Mouse (Mus musculus) spleen, adult 12 weeks (tissue): ENCODE data around the gene Drap1.

Experiments
- DNase-seq: peaks from one replicate; pipeline ENCODE4 v3.0.0; 2022; ENCODE audit warnings: low spot score

Drap1 gene

DNA sequence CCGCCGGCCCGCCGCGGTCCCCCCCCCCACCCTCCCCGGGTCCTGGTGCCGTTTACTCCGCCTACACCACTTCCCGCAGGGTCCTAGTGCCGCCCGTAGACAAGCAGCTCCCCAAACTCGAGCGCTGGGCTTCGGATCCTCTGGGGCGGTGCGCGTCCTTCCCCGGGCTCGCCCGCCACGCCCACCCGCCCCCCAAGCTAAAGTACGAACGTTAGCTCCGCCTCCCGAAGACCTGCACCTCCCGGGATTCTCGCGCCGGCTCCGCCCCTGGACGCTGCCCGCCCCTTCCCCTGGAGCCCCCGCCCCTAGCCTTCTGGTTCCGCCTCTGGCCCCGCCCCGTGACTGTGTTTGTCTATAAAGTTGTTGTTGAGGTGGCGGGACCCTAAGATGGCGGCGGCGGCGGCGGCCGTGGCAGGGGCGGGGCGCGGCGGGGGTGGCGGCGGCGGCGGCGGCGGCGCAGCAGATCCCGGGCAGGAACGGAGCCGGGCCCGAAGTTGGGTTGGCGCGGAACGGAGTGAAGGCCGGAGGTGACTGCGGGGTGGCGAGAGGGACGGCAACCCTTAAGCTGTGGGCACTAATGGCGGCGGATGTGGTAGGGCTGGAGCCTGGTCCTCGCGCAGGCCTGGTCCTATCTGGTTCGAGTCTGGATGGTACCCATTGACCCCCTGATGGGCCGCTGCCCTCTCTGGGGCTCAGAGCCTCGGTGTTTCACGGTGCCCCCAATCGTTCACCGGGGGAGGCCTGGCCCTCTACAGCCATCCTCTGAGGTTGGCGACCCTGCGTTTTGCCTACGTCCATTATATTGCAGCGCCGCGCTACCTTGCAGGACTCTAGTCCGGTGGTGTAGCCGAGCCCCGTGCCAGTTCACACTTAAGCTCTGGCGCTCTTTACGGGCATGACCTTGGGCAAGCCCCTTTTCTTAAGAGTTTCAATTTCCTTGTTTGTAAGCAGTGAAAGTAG is at the start of gene Drap1, which contains the start of gene AI837181:
Drap1 (minus strand) TSS at position 198 of the 960 bp plus-strand sequence.
AI837181 (plus strand) TSS at position 363 of the 960 bp plus-strand sequence.
- peak; percentile 87 for DNase-seq

DNA sequence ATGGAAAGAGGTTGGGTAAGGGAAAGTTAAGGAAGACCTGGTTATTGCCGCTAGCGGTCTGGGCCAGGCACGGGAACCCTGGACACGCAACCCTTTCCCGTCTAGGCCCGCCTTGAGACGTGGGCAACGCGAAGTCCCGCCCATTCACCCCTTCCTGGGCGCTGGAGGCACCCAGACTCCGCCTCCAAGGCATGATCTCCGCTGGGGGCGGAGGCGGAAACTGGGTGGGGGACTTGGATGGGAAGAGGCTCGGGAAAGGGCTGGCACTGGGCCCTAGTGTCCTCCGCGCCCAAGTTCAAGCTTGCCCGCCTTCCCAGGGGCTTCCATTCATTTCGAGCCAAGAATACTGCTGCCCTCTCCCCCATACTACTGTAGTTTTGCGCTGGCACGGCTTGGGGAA is 48.9 kb upstream of the Drap1 start, which contains the start of gene Efemp2:
Efemp2 (plus strand) TSS at position 235 of the 400 bp plus-strand sequence.
- DNase-seq: no peak

DNA sequence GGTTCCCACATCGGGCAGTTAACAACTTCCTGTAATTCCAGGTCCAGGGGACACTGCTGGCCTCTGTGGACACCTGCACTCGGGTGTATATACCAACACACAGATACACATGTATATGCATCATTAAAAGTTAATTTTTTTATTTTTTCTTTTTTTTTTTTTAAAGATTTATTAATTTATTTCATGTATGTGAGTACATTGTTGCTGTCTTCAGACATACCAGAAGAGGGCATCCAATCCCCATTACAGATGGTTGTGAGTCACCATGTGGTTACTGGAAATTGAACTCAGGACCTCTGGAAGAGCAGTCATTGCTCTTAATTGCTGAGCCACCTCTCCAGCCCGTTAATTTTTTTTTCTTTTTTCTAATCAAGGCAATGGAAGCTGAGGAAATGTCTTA is 48.1 kb upstream of the Drap1 start:
- DNase-seq: no peak

DNA sequence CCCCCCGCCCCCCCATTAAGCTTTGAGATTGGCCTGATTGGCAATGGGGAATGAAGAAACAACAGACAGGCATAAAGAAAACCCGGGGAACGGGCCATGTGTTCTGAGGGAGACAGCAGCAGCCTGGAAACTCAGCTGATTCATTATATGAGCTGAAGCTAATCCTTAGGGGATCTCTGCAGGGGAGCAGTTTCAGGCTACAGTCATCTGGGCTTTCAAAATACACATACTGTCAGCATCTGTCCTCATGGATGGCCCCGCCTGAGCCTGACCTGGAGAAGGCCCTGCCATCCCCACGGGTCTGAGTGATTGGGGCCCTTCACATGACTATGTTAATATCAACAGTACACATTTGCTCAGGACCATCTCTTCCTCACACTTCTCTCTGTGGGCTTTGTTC is 47.1 kb upstream of the Drap1 start:
- no peak for DNase-seq

DNA sequence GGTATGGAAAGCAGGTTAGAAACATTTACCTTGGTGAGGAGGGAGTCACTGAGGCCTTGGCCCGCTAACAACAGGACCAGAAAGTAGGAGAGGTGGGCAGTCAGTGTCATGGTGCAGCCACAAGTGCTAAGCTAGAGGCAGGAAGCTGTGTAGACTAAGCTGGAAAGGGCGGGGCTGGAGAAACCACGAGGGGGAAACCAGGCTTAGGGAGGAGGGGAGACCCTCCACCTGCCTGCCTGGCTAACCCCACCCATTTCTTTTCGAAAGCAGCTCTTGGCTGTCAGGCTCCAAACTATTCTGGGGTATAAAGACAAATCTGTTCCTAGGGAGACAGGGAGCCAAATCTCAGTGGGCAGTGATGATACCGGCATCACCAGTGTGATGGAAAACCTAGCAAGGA is 43.6 kb upstream of the Drap1 start, which contains the start of gene Ctsw:
Ctsw (minus strand) TSS at position 134 of the 400 bp plus-strand sequence.
- no peak for DNase-seq

DNA sequence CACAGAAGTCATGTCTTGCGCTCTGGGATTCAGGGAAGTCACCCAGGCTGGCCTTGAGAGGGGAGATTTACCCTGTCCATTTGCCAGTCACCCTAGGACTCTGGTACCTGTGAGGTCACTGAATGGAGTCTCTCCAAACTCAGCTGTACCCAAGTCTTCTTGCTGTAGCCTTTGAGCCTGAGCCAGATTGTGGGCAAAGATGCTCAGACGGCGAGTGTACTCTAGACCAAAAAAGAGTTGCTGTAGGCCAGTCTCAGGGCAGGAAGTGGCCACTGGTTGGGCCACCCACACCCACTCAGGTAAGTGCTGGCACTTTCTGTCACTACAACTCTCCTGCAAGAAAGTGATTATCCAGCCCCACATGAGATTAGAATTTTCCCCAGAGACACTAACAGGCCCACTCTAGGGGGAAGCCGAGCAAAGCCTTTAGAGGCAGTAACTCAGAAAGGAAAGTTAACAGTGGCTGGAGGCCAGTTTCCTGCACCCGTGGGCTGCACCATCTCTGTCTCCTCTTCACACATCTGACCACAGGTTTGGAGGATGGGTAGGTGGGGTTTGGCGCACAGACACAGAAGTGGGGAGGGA is 42.2 kb upstream of the Drap1 start:
- DNase-seq: no peak

DNA sequence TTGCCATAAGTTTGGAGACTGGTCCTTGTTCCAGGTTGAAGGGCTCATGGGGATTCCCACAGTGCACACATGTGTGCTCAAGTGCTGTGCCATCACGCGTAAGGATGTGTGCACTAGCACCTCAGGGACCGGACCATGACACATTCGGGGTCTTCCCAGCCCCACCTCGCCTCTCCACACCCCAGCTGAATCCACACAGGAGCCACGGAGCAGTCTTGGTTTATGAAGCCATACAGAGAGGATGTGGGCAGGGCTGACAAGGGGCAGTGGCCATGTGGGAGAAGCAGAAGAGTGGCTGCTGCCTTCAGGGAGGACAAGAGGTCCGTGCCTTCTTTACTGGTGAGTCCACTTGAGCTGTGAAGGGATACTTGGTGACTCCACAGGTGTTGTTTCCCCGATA is 40.3 kb upstream of the Drap1 start:
- no peak for DNase-seq

DNA sequence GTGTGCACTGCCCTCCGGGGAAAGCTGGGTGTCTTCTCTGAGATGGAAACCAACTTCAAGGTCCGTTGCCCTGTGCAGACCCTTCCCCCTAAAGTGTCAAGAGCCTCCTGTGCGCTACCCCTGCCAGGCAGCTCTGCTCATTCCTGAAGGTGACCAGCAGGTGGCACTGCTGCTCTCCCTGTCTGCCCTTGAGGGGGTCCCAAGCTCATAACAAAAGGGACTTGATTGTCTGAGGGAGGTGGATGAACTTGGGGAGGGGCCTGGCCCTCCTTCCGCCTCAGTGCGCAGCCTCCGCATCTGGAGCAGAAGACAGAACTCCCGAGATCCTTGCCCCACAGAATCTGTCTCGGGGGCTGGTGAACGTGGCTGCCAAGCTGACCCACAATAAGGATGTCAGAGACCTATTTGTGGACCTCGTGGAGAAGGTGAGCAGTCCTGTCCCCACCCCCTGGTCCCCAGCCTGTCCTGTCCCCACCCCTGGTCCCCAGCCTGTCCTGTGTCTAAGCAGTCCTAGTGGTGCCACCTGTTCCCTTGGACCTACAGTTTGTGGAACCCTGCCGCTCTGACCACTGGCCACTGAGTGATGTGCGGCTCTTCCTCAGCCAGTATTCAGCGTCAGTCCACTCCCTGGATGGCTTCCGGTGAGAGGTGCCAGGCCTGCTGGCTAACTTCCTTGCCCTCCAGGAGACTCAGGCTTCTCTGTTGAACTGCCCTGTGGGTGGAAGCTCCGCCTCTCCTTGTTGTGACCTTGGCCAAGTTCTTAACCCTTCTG is 39.2 kb upstream of the Drap1 start:
- no peak for DNase-seq

DNA sequence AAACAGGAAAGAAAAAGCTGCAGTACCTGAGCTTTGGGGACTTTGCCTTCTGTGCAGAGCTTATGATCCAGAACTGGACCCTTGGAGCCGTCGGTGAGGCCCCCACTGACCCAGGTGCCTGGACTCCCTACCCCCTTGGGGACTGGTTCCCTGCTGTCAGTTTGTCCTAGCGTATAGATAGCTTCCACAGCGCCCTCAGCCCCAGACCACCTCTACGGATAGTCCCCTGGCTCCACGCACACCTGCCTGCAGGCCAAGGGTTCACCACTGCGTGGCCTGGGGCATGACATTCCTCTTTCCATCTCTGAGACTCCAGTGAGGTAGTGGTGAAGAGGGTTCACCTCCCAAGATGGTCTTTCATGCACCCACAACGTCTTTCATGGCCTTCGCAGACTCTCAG is 38.4 kb upstream of the Drap1 start:
- no peak for DNase-seq

DNA sequence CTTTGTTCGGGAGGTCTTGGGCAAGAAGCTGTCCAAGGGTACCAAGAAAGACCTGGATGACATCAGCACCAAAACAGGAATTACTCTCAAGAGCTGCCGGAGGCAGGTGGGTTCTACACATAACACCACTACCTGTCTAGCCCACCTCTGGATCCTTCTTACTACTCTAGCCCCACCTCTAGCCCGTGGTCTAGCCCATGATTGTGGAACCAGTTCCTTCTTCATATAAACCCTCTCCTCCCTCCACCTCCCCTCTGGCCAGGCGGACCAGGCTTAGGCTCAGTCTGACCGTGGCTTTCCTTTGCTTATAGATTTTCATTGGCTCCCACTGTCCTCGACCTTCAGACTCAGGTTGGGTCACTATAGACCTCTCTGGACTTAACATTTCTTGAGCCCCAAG is 36.6 kb upstream of the Drap1 start:
- no peak for DNase-seq

DNA sequence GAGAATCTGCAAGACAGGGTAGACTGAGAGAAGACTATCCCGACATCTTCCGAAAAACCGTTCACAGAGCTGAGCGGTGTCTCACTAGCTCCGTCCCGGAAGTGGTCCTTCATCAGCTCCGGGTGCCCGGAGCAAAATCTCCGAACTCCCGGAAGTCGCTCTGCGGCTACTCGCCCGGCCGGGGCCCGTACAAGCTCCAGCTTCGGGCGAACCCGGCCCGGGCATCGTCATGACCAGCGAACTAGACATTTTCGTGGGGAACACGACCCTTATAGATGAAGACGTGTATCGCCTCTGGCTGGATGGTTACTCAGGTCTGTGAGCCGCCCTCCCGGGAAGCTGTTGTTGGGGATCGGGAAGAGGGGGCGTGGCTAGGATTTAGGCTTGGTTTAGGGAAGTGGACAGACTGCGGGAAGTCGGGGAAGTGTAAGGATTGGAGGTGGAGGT is 35.7 kb upstream of the Drap1 start, which contains the start of gene Fibp:
Fibp (plus strand) TSS at position 151 of the 447 bp plus-strand sequence.
- DNase-seq: peak; percentile 78

DNA sequence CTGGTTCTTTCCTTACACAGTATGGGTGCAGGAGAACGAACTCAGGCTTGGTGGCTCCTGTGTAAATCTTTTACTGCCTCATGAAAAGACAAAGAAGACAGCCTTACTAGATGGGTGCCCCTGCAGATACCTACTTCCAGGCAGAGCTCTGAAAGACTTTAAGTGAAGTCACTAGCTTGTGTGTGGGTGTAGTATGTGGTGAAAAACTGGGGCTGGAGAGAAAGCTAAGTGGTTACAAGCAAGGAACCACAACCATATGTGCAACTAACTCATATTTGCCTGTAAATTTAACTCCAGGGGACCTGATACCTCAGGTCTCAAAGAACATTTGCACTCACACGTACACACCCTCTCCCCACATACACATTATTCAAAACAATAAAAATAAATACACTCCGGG is 35.1 kb upstream of the Drap1 start:
- no peak for DNase-seq

DNA sequence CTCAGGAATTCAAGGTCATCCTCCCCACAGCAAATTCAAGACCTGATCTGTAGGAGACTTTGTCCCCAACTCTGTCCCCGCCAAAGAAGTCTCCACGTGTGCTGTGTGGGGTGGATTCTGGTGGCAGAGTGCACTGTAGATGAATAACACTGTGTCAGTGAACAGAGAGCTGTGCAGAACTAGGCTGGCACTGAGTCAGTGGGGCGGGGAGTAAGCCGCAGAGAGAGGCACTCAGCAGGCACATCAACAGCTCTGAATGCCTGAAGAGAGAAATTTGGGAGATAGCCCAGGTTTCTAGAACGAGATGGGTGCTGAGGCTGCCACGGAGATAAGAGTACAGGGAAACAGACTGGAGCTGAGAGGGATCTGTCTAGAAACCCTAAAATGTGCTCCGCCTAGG is 34.2 kb upstream of the Drap1 start:
- no peak for DNase-seq

DNA sequence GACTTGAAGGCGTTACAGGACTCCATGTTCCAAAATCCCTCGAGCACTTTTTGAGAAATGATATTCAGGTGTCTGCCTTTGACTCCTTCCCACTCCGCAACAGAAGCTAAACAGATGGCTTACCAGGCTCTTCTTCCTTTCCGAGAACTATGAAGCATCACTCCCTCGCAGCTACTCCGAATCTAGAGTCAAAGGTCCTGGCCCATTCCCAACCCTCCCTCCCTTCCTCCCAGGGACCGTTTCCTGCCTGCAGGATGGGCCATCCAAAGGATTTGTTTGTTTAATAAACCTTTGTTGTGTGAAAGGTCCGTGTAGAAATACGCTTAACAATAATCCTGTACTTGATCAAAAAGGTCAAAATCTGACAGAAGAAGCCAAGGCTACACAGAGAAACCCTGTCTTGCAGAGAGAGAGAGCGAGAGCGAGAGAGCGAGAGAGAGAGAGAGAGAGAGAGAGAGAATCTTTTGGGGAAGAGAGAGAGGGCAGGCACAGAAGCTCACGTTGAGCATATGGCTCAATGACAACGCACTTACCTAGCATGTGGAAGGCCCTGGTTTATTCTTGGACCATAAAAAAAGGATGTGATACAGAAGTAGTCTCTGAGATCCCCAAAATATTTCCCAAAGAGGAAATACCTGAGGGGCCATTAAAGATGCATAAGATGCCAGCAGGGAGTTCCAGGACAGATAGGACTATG is 33.1 kb upstream of the Drap1 start, which contains the start of gene Ccdc85b:
Ccdc85b (minus strand) TSS at position 149 of the 697 bp plus-strand sequence.
- DNase-seq: no peak

DNA sequence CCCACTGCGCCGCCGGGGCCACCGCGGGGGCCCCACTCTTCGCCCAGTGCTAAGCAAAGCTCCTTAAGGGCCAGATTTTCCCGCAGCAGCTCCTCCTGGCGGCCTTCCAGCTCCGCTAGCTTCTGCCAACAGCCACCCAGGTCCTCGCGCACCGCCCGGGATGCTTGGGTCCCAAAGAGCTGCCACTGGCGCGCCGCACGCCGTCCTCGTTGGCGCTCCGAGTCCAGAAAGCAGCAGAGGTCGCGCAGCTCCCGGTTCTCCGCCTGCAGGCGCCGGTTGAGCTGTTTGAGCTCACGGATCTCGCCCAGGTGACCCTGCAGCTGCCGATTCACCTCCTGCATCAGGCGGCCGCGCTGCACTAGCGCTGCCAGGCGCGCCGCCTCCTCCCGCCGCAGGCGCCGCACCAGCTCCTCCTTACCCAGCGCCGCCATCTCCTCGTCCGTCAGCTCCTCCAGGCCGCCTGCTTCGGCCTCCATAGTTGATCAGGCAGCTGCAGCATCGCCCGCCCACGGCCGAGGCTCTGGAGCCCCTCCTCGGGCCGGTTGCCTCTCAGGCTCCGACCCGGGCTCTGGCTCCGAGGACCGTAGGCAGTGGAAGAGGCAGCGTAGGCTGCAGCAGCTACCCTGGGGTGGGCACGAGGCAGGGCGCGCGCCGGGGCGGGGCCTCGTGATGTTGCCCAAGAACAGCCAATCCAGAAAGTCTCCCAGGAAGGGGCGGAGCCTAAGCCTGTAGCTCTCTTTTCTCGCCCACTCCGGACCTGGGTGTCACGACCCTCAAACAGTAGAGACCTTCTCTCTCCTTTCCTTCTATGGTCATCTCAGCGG is 32.4 kb upstream of the Drap1 start:
- peak; percentile 85 for DNase-seq

DNA sequence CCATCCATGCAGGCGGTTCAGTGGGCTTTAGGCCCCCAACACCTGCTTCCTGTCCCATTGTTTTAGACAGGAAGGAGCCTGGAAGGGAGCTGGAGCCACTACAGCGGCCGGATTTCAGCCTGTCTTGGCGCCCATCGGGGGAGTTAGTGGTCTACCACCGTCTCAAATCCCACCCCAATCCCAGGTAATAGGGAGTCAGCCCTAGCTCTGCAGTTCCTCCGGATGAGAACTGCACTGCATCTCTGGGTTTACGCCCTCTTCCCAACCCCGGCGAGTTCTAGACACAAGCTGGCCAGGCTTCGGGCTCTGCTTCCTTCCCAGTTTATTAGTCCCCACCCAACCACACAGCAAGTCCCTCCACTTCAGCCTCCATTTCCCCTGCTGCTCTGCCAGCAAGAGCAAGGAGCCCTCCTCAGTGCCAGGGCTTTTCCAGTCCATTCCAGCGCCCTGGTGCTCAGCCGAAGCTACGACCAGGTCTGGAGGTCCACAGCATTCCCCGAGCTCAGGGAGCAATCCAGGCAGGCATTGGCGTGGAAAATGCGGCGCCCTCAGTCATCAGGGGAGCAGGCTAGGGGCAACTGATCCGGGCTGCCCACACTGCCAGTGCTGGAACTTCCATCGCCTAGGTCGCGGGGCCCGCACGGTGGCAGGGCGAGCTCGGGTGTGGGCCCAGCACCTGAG is 31.6 kb upstream of the Drap1 start:
- no peak for DNase-seq

DNA sequence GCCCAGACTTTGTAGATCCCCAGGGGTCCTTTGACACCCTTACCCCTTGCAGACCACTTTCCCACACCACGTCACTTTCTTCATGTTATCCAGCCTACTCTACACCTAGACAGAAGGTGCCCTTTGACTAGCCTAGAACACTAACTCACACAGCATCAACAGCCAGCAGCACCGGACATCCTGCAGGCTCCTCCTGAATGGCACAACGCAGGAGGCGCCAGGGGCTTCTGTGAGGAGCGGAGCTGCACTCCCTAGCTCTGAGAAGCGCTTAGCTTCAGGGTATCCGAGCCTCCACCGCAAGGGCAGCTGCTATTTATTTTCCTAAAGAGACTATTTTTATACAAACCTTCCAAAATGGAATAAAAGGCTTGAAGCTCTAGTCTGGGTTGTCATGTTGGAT is 30.8 kb upstream of the Drap1 start:
- no peak for DNase-seq

DNA sequence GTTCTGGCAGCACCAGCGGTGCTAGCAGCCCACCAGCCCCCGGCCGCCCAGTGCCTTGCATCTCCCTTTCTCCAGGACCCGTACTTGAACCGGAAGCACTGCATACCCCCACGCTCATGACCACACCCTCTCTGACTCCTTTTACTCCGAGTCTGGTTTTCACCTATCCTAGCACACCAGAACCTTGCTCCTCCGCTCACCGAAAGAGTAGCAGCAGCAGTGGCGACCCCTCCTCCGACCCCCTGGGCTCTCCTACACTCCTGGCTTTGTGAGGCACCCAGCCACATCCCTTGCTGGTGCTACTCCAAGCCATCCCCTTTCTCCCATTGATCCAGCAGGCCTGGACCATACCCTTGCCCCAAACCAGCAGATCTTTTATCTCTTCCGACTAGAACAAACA is 30.3 kb upstream of the Drap1 start:
- DNase-seq: no peak

DNA sequence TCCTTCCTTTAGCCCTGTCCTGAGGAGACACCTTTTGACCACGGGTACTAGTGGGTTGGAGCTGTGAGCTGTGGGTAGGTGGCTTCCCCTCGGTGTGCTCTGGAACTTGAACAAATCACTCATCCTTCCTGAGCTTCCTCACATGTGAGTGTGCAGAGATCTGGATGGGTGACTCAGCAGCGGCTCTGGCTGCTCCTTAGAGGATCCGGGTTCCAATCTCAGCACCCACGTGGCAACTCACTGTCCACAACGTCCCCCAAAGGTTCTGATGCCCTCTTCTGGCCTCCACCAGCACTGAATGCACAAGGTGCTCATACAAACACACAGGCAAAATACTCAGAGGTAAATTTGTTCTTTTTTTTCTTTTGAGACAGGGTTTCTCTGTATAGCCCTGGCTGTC is 27.0 kb upstream of the Drap1 start:
- DNase-seq: no peak

DNA sequence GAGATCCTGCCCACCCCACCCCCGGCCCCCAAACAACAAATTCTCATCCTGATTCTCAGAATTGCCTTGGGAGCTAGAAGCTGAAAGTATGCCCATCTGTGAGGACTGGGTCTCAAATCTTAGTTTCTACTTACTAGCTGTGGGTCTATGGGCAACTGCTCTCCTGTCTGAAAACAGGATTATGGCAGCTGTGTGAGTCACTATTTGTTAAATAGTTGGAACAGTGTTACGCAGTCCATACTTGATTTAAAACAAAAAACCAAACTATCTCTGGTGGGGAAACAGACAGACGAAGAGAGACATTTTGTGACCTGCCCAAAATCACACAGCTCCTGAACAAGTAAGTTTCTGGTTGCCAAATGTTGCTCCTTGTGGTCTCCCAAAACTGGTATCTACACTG is 24.9 kb upstream of the Drap1 start:
- no peak for DNase-seq
